Mouse (Mus musculus) liver, adult 2 months (tissue): ENCODE results near the gene Foxp2. TPM values are rescaled to one million over a fixed set of nuclear protein-coding genes. Genes with fewer than 3 reads are reported as not detected.

Source experiments
- DNase-seq: peaks from one replicate; pipeline ENCODE4 v3.0.0-alpha.2; 2011; ENCODE audit warnings: low read depth, low spot score; ENCODE audit errors: extremely low read depth
- H3K27ac ChIP-seq: fragments of 200-500 bp; replicated peaks from 2 replicates; pipeline ENCODE4 v1.5.1; 2012; ENCODE audit warnings: low read depth, mild to moderate bottlenecking, control low read depth, inconsistent platforms, low read length; ENCODE audit not compliant: insufficient read depth
- H3K27me3 ChIP-seq: fragments of 200-500 bp; 2 replicates; pipeline ENCODE4 v1.6.1; 2012; ENCODE audit warnings: mild to moderate bottlenecking, moderate library complexity, low read length, inconsistent platforms; ENCODE audit not compliant: control insufficient read depth, insufficient read depth
- H3K36me3 ChIP-seq: fragments of 200-500 bp; 2 replicates; pipeline ENCODE4 v1.6.1; 2012; ENCODE audit warnings: low read length, inconsistent platforms; ENCODE audit not compliant: control insufficient read depth, insufficient read depth
- H3K4me1 ChIP-seq: fragments of 200-500 bp; 2 replicates; pipeline ENCODE4 v1.6.1; 2011; ENCODE audit warnings: low read length; ENCODE audit not compliant: control insufficient read depth, insufficient read depth
- H3K4me3 ChIP-seq: fragments of 200-500 bp; 2 replicates; pipeline ENCODE4 v1.5.1; 2011; ENCODE audit warnings: low read depth, mild to moderate bottlenecking, control low read depth, low read length, moderate library complexity; ENCODE audit not compliant: insufficient read depth
- H3K79me2 ChIP-seq: fragments of 200-500 bp; 2 replicates; pipeline ENCODE4 v1.6.1; 2012; ENCODE audit warnings: inconsistent platforms, mild to moderate bottlenecking, low read length, moderate library complexity; ENCODE audit not compliant: control insufficient read depth, insufficient read depth
- H3K9ac ChIP-seq: fragments of 200-500 bp; 2 replicates; pipeline ENCODE4 v1.6.1; 2012; ENCODE audit warnings: low read depth, mild to moderate bottlenecking, control low read depth, inconsistent platforms, low read length
- CTCF ChIP-seq: fragments of 200-500 bp; IDR thresholded peaks from 2 replicates; pipeline ENCODE4 v1.5.1; 2011; ENCODE audit warnings: low read depth, low read length, control low read depth
- POLR2A ChIP-seq: fragments of 200-500 bp; IDR thresholded peaks from 2 replicates; pipeline ENCODE4 v1.6.1; 2011; ENCODE audit warnings: low read length, control low read depth; ENCODE audit not compliant: insufficient read depth; ENCODE audit errors: extremely low read depth
- WGBS: fragments of 180-500 bp; shearing (Covaris S2); methylation state at CpG from one replicate; pipeline ENCODE4 v1.1.7; 2018; 5-methylcytosine and 5-hydroxymethylcytosine counted together
- polyA plus RNA-seq: library from polyadenylated mRNA; depleted of rRNA; stranded (reverse); fragments of >200 nt; gene quantifications from 2 replicates; pipeline ENCODE4 v1.2.3, GENCODE M21; 2012
- total RNA-seq: library from RNA; depleted of rRNA; stranded (reverse); fragments of >200 nt; gene quantifications from 2 replicates; pipeline ENCODE4 v1.2.3, GENCODE M21; 2014

The Foxp2 gene
- total and polyA plus RNA-seq, 2 experiments, result 1.5 to 7.8 TPM

DNA sequence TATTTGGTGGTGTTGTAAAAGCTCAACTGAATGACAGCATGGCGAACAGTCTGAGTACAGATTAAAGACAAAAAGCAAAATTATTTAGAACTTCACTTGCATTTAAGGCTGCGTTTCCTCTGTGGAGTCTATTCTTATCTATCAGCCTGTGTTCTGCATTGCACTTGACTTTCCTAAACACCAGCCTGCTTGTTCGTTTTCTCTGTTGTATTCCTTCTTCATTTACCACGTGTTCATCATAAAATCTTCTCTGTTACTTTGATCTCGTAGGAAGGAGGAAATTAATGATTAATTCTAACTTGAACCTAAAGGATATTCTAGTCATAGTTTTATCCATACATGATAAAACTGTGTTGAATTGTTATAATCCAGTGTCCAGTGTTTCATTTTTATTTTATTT is 392.9 kb downstream of the Foxp2 start:
- 80% methylated on average over 5 of the region's 5 CpGs for WGBS
- Histone ChIP-seq H3K79me2 (no peaks in the 10 kb centered on the region; the same call in 1 of the 2 replicates), H3K9ac (no peak overlapping the region), H3K36me3 (no peaks in the 10 kb centered on the region), H3K27me3 (no peaks in the 10 kb centered on the region), H3K27ac (no peak overlapping the region), H3K4me1 (no peaks in the 10 kb centered on the region), H3K4me3 (no peak overlapping the region)
- no peak for DNase-seq
- TF ChIP-seq CTCF, result no peak
- no peak for TF ChIP-seq POLR2A

DNA sequence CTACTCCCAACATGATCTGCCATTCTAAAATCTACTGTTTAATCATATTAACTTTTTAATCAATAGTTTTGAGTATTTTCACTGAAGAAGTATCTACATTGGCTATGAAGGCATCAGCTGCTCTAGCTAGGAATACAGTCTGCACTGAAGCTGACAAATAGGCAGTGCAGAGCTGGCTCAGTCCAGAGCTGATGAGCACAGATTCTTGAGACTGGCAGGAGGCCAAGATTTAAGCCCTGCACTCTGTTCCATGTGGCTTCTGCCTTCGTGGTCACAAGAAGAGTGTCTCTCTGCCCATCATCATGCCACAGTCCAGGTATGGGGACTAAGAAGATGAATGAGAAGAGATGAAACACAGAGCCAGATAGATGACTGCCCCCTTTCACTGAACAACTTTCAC is 398.1 kb downstream of the Foxp2 start:
- no peaks in the 10 kb centered on the region for H3K27me3 ChIP-seq
- no peak overlapping the region for H3K9ac ChIP-seq
- H3K27ac ChIP-seq, result no peak overlapping the region
- H3K4me1 ChIP-seq, result no peaks in the 10 kb centered on the region
- H3K4me3 ChIP-seq, result no peak overlapping the region
- peak; percentile 25 for DNase-seq
- TF ChIP-seq CTCF (no peak), POLR2A (no peak)
- no peaks in the 10 kb centered on the region; the same call in 1 of the 2 replicates for H3K79me2 ChIP-seq
- WGBS, result 9% methylated on average over 1 of the region's 1 CpGs
- no peaks in the 10 kb centered on the region for H3K36me3 ChIP-seq

DNA sequence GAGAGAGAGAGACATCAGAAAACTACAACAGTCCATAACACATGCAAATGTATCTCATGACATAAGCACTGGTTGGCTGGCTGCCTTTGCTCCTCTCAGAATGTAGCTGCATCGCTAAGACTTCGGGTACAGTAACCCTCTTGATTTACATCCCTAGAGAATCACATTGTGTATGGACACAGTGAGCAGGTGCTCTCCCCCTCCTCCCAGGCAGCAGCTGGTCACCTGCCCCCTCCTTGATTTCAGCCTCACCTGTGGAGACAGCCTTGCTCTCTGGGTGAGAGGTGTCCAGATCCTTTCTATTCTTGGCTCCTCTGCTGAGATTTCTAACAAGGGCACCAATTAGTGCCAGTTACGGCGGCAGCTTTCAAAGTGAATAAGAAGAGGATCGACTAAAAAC is 409.5 kb downstream of the Foxp2 start:
- H3K27me3 ChIP-seq, result no peaks in the 10 kb centered on the region
- no peaks in the 10 kb centered on the region for H3K36me3 ChIP-seq
- H3K27ac ChIP-seq, result no peak overlapping the region
- H3K9ac ChIP-seq, result no peak overlapping the region
- 77% methylated on average over 5 of the region's 5 CpGs for WGBS
- no peak overlapping the region for H3K4me3 ChIP-seq
- no peak for TF ChIP-seq CTCF
- no peak for TF ChIP-seq POLR2A
- H3K4me1 ChIP-seq, result no peaks in the 10 kb centered on the region
- DNase-seq, result no peak
- H3K79me2 ChIP-seq, result no peaks in the 10 kb centered on the region

DNA sequence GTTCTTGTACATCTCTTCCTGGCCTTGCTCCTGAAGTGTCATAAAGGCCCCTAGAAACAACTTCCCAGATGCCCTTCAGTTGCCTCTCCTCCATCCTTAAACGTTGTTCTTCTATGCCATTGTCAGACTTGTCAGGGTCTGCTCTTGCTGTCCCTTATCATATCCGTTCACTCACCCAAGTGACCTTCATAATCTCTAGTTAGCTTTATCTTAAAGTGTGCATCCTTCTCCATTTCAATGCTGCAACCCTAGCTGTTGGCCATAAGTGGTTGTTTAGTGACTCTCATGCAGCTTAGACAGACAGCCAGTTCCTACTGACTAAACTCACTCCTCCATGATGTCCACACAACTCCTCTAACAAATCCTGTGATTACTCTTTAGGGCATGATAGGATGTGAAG is 415.8 kb downstream of the Foxp2 start:
- Histone ChIP-seq H3K9ac (no peak overlapping the region), H3K27ac (no peak overlapping the region), H3K4me1 (no peaks in the 10 kb centered on the region), H3K79me2 (no peaks in the 10 kb centered on the region), H3K27me3 (no peaks in the 10 kb centered on the region), H3K4me3 (no peak overlapping the region), H3K36me3 (no peaks in the 10 kb centered on the region)
- TF ChIP-seq CTCF (no peak), POLR2A (no peak)
- 82% methylated on average over 2 of the region's 2 CpGs for WGBS
- DNase-seq, result no peak

DNA sequence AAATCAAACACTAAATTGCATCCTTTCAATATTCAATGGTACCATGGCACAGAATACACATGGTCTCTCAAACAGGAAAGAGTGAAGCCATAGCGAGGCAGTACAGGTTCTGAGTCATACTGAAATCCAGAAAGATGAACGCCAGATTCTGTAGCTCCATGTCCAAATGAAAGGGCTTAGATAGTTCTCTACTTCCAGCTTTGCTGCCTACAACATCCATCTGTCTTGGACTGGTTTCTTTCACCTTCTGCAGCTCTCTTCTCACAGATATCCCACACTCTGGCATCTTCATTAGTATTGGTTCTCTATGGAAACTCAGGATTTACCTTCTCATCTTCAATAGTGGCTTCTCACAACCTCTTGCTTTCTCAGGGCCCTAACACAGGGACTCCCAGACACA is 417.2 kb downstream of the Foxp2 start:
- WGBS, result 89% methylated on average over 2 of the region's 2 CpGs
- Histone ChIP-seq H3K4me3 (no peak overlapping the region), H3K36me3 (no peaks in the 10 kb centered on the region), H3K27me3 (no peaks in the 10 kb centered on the region), H3K79me2 (no peaks in the 10 kb centered on the region), H3K9ac (no peak overlapping the region), H3K27ac (no peak overlapping the region), H3K4me1 (no peaks in the 10 kb centered on the region)
- TF ChIP-seq POLR2A (no peak), CTCF (no peak)
- no peak for DNase-seq

DNA sequence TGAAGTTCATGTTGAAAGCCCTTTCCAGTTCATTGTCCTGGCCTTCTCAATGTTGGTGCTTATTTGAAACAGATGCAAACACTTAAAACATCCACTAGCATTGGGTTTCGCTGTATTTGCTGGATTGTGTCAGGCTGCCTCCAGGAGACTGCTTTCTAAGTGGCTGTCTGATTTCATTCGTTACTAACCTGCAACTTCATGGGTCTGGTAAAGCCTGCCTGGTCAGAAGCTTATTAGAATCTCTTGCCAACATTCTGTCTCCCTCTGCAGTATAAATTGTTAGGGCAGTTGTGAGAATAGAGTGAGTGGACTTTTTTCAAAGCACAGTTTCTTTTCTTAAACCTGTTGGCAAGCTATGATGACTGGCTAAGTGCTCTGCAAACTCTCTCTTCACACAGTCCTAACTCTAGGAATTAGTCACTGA is 420.4 kb downstream of the Foxp2 start:
- no peak for TF ChIP-seq POLR2A
- no peak for TF ChIP-seq CTCF
- Histone ChIP-seq H3K4me3 (no peak overlapping the region), H3K9ac (no peak overlapping the region), H3K4me1 (no peaks in the 10 kb centered on the region), H3K36me3 (no peaks in the 10 kb centered on the region), H3K79me2 (no peaks in the 10 kb centered on the region), H3K27ac (no peak overlapping the region), H3K27me3 (no peaks in the 10 kb centered on the region)
- 78% methylated on average over 2 of the region's 2 CpGs for WGBS
- no peak for DNase-seq
